Mouse (Mus musculus) embryonic facial prominence, embryonic 14.5 days (tissue): ENCODE data around the gene Prss41. TPM values are rescaled to one million over a fixed set of nuclear protein-coding genes. Genes with fewer than 3 reads are reported as not detected.

Experiments
- ATAC-seq: fragments of 200-750 bp; cut with Nextera tagmentation; 2 replicates; pipeline ENCODE4 v1.8.0; 2017; ENCODE audit warnings: low read depth, moderate number of reproducible peaks, moderate TSS enrichment
- DNase-seq: peaks from one replicate; pipeline ENCODE4 v3.0.0-alpha.2; 2015; ENCODE audit warnings: low spot score
- H3K27ac ChIP-seq: fragments of 300-500 bp; sonication (generic); replicated peaks from 2 replicates; pipeline ENCODE4 v1.5.1; 2014; ENCODE audit warnings: low read depth, mild to moderate bottlenecking, low read length, moderate library complexity
- H3K27me3 ChIP-seq: fragments of 300-500 bp; sonication (generic); replicated peaks from 2 replicates; pipeline ENCODE4 v1.6.1; 2014; ENCODE audit warnings: low read length; ENCODE audit not compliant: control insufficient read depth, insufficient read depth
- H3K36me3 ChIP-seq: fragments of 300-500 bp; sonication (generic); 2 replicates; pipeline ENCODE4 v1.6.1; 2014; ENCODE audit warnings: low read length, mixed read lengths; ENCODE audit not compliant: control insufficient read depth, insufficient read depth
- H3K4me1 ChIP-seq: fragments of 300-500 bp; sonication (generic); 2 replicates; pipeline ENCODE4 v1.6.1; 2014; ENCODE audit warnings: antibody characterized with exemption, low read length; ENCODE audit not compliant: control insufficient read depth, insufficient read depth
- H3K4me2 ChIP-seq: fragments of 300-500 bp; sonication (generic); 2 replicates; pipeline ENCODE4 v1.6.1; 2014; ENCODE audit warnings: low read depth, mild to moderate bottlenecking, low read length, moderate library complexity, mixed read lengths
- H3K4me3 ChIP-seq: fragments of 300-500 bp; sonication (generic); 2 replicates; pipeline ENCODE4 v1.5.1; 2014; ENCODE audit warnings: low read depth, mild to moderate bottlenecking, low read length
- H3K9ac ChIP-seq: fragments of 300-500 bp; sonication (generic); 2 replicates; pipeline ENCODE4 v1.6.1; 2014; ENCODE audit warnings: low read depth, mild to moderate bottlenecking, low read length, moderate library complexity, mixed read lengths
- H3K9me3 ChIP-seq: fragments of 300-500 bp; sonication (generic); 2 replicates; pipeline ENCODE4 v1.6.1; 2016; ENCODE audit warnings: low read length; ENCODE audit not compliant: control insufficient read depth
- WGBS: fragments of 180-500 bp; shearing (Covaris S2); extraction: QIAGEN DNeasy Blood & Tissue Kit; methylation state at CpG from one replicate; pipeline ENCODE4 v1.1.7; 2014; 5-methylcytosine and 5-hydroxymethylcytosine counted together
- polyA plus RNA-seq: library from polyadenylated mRNA; unstranded; fragments of >200 nt; fragmentation: Nextera tagmentation; extraction: Ambion mirVana; gene quantifications from 2 replicates; pipeline ENCODE4 v1.2.1, GENCODE M21; 2014

The Prss41 gene
- polyA plus RNA-seq, 1 experiment from 2014 or later: 0.64 TPM

GRCm38 (mm10) chr17:23857913-23858312 lies 13.9 kb upstream of the Prss41 start:
- no peak for ATAC-seq

GRCm38 (mm10) chr17:23857193-23857592 lies 13.2 kb upstream of the Prss41 start:
- Histone ChIP-seq H3K4me1 (no peaks in the 10 kb centered on the region), H3K4me2 (no peak overlapping the region), H3K36me3 (no peaks in the 10 kb centered on the region), H3K27ac (no peak overlapping the region), H3K9ac (no peak overlapping the region), H3K27me3 (no peaks in the 10 kb centered on the region), H3K9me3 (no peaks in the 10 kb centered on the region), H3K4me3 (no peak overlapping the region)
- DNase-seq (no peak), ATAC-seq (no peak)
- 83% methylated on average over 6 of the region's 6 CpGs for WGBS

More at GRCm38 (mm10) chr17:23857913-23858312, 13.9 kb upstream of the Prss41 start:
- Histone ChIP-seq H3K4me1 (no peaks in the 10 kb centered on the region), H3K27me3 (no peaks in the 10 kb centered on the region), H3K27ac (no peak overlapping the region), H3K4me3 (no peak overlapping the region), H3K4me2 (no peak overlapping the region), H3K36me3 (no peaks in the 10 kb centered on the region), H3K9me3 (no peaks in the 10 kb centered on the region), H3K9ac (no peak overlapping the region)
- 49% methylated on average over 2 of the region's 2 CpGs for WGBS
- DNase-seq: no peak

GRCm38 (mm10) chr17:23854229-23854765 lies 10.3 kb upstream of the Prss41 start:
- no peak overlapping the region for H3K4me2 ChIP-seq
- H3K27me3 ChIP-seq: no peaks in the 10 kb centered on the region
- H3K36me3 ChIP-seq: no peaks in the 10 kb centered on the region
- H3K9me3 ChIP-seq: no peaks in the 10 kb centered on the region
- no peak overlapping the region for H3K4me3 ChIP-seq
- no peak overlapping the region for H3K27ac ChIP-seq
- ATAC-seq (no peak), DNase-seq (no peak)
- 76% methylated on average over 10 of the region's 10 CpGs for WGBS
- no peak overlapping the region for H3K9ac ChIP-seq
- no peaks in the 10 kb centered on the region for H3K4me1 ChIP-seq

GRCm38 (mm10) chr17:23853292-23853691 lies 9.3 kb upstream of the Prss41 start:
- Histone ChIP-seq H3K4me3 (no peak overlapping the region), H3K4me1 (no peaks in the 10 kb centered on the region), H3K9me3 (no peaks in the 10 kb centered on the region), H3K36me3 (no peaks in the 10 kb centered on the region), H3K27ac (no peak overlapping the region), H3K4me2 (no peak overlapping the region), H3K27me3 (no peaks in the 10 kb centered on the region), H3K9ac (no peak overlapping the region)
- no peak for ATAC-seq
- WGBS: 37% methylated on average over 5 of the region's 5 CpGs
- peak; percentile 41 for DNase-seq

GRCm38 (mm10) chr17:23850853-23851749 lies 7.1 kb upstream of the Prss41 start:
- Histone ChIP-seq H3K4me3 (no peak overlapping the region), H3K27ac (no peak overlapping the region), H3K9ac (no peak overlapping the region), H3K4me1 (no peaks in the 10 kb centered on the region), H3K4me2 (no peak overlapping the region), H3K9me3 (no peaks in the 10 kb centered on the region), H3K27me3 (no peaks in the 10 kb centered on the region), H3K36me3 (no peaks in the 10 kb centered on the region)
- ATAC-seq: no peak
- 55% methylated on average over 18 of the region's 19 CpGs for WGBS
- peak; percentile 61 for DNase-seq

- WGBS: 63% methylated on average over 2 of the region's 2 CpGs
- Histone ChIP-seq H3K9ac (no peak overlapping the region), H3K4me1 (no peaks in the 10 kb centered on the region), H3K27me3 (no peaks in the 10 kb centered on the region), H3K36me3 (no peaks in the 10 kb centered on the region), H3K4me3 (no peak overlapping the region), H3K27ac (no peak overlapping the region), H3K9me3 (no peaks in the 10 kb centered on the region), H3K4me2 (no peak overlapping the region)
- ATAC-seq (no peak), DNase-seq (no peak)
Observed at GRCm38 (mm10) chr17:23850028-23850427, 6.1 kb upstream of the Prss41 start.

- no peak overlapping the region for H3K27ac ChIP-seq
- no peak overlapping the region for H3K9ac ChIP-seq
- 0 out of 2 replicates have a peak, but pooled peaks have one; percentile 19 for ATAC-seq
- WGBS: 49% methylated on average over 23 of the region's 23 CpGs
- H3K4me2 ChIP-seq: peak overlapping the region; percentile 43
- DNase-seq: no peak
- H3K36me3 ChIP-seq: no peaks in the 10 kb centered on the region
- H3K4me1 ChIP-seq: no peaks in the 10 kb centered on the region
- H3K4me3 ChIP-seq: no peak overlapping the region
- H3K27me3 ChIP-seq: no peaks in the 10 kb centered on the region
- no peaks in the 10 kb centered on the region for H3K9me3 ChIP-seq
Observed at GRCm38 (mm10) chr17:23843141-23843811, 696 bp downstream of the Prss41 start.

- no peak overlapping the region for H3K9ac ChIP-seq
- H3K27me3 ChIP-seq: no peaks in the 10 kb centered on the region
- H3K4me1 ChIP-seq: no peaks in the 10 kb centered on the region
- no peaks in the 10 kb centered on the region for H3K9me3 ChIP-seq
- WGBS: 23% methylated on average over 4 of the region's 4 CpGs
- no peak overlapping the region for H3K4me3 ChIP-seq
- no peaks in the 10 kb centered on the region for H3K36me3 ChIP-seq
- no peak overlapping the region for H3K27ac ChIP-seq
- no peak overlapping the region for H3K4me2 ChIP-seq
- DNase-seq (peak; percentile 79), ATAC-seq (no peak)
Observed at GRCm38 (mm10) chr17:23841145-23841544, 2.8 kb downstream of the Prss41 start.
